Mouse (Mus musculus) cerebellum, postnatal 36 days (tissue): Measurements from ENCODE around the gene Fkbp5.
"Not testable (repeated sequence)": the region's sequence is repeated elsewhere in the genome, so short reads cannot be mapped to it uniquely, and the experiment has no call there.

Experiments used
- DNase-seq, 2 experiments: peaks; one replicate each; pipeline ENCODE4 v3.0.0; 2021 to 2022; ENCODE audit warnings: mixed read lengths in 2 of 2

Fkbp5 gene

DNA sequence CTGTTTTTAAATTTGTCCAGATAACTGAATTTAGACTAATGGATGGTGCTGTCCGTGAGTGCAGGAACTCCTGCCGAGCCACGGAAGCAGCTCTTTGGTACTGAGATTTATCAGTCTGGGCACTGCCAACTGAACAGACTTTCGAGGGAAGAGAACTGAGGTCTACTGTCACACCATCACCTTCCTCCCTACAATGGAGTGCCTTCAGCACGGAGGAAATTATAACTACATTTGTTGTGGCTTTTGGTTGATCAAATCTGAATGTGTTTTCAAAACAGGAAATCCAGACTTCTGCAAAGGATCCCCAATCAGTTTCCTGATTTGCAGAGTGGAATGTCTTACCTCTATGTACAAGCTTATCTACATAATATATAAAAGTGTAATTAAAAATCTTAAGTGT lies 99.6 kb downstream of the Fkbp5 start:
- no peak for DNase-seq

DNA sequence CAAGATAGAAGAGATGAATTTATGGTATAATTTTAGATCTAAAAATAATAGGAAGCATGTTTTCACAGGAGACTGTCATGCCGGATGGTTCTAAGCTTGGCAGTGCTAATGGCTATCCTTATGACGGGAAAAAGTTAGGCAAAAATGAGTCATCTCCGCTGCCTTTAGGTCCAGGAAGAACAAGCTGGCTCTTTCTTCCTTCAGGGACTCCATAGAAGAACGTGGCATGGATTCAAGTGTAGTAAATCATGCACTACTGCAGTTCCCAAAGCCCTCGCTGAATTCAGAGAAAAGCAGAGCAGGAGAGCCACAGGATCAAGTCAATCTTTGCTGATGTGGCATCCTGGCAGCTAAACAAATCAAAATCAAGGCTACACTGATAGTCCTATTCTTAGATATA lies 102.1 kb downstream of the Fkbp5 start:
- no peak for DNase-seq

GRCm38 (mm10) chr17:28411381-28411960 lies 105.9 kb downstream of the Fkbp5 start:
- DNase-seq = no peak

DNA sequence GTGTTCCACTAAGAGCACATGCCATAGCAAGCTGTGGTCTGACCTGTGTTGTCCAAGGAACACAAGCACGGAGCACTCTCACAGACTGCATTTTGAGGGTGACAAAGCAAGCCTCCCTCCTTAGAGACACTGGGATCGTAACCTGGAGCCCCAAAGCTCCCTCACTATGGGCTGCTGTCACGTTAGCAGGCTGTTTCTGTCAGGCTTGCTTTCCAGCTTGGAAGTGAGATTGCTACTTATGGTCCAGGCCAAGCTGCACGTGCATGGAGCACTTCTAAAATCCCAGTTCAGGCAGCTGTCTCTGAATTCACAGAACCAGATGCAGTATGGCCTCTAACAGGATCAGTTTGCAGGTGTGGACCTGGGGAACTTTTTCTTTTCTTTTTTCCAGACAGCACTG lies 106.6 kb downstream of the Fkbp5 start:
- no peak for DNase-seq

- no peak for DNase-seq
Observed at GRCm38 (mm10) chr17:28408251-28408918, 108.9 kb downstream of the Fkbp5 start.

DNA sequence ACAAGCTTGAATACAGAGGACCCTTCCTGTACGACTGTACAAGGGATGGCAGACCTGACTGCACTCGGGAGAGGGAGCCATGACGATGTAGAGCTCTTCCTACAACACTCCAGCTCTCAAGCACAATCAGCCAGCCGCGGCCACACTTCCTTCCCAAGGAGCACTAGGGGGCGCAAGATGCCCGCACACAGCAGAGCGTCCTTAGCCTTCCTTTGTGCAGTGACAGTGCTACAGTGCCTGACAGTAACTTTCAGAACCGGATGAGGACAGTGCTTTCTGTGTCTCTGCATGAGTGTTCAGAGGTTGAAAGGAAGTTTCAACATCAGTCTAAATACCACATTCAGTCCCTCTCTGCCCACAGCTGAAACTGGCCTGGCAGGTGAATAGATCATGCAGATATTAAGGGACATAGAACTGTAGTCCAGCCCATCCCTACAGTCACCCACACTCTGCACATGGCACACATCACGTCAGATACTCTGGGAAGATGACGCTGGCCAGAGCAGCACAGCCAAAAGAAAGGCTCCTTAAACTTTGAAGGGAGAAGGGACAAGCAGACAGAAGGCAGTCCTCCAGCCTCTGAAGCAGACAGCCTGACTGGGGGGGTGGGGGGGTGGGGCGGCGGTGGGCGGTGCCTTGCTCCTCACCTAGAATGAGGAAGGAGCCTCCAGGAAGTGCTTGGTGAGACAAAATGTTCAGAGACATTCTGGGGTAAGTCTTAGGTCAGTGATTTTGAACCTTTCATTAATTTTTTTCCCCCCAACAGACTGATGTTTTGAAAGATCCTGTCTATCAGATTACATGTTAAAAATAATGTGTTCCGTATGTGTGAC lies 109.7 kb downstream of the Fkbp5 start:
- DNase-seq = peak; percentile 75 to 81

- DNase-seq = no peak
Observed at GRCm38 (mm10) chr17:28406471-28406870, 110.9 kb downstream of the Fkbp5 start.

DNA sequence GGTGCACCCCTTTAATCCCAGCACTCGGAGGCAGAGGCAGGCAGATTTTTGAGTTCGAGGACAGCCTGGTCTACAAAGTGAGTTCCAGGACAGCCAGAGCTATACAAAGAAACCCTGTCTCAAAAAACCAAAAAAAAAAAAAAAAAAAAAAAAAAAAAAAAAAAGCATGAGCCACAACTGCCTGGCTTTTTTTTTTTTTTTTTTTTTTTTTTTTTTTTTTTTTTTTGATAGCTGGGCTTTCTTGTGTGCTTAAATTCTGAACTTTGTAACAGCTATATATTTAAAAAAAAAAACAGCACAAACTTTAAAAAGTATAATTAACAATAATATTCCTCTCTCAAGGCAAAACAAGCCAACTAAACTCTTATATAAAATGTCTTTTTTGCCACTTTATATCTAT lies 112.6 kb downstream of the Fkbp5 start:
- not testable (repeated sequence) for DNase-seq

DNA sequence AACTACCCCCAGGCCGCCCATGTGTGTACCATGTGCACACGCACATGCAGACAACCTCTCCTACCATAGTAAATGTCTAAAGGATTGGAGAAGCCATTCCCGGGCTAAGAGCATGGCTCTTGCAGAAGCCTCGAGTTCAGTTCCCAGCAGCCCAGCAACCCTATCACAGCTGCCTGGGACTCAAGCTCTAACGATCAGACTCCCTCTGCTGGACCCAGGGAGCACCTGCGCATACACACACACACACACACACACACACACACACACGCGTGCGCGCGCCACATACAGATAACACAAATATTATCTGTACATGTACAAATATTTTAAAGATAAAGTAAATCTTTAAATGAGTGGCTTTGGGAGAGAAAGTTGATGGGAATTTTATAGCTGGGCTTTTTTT lies 113.0 kb downstream of the Fkbp5 start:
- DNase-seq = no peak

GRCm38 (mm10) chr17:28394994-28395393 lies 122.3 kb downstream of the Fkbp5 start:
- no peak for DNase-seq

- DNase-seq = no peak
Observed at GRCm38 (mm10) chr17:28394051-28394765, 123.1 kb downstream of the Fkbp5 start.

- no peak for DNase-seq
Observed at GRCm38 (mm10) chr17:28391568-28392432, 125.5 kb downstream of the Fkbp5 start.

DNA sequence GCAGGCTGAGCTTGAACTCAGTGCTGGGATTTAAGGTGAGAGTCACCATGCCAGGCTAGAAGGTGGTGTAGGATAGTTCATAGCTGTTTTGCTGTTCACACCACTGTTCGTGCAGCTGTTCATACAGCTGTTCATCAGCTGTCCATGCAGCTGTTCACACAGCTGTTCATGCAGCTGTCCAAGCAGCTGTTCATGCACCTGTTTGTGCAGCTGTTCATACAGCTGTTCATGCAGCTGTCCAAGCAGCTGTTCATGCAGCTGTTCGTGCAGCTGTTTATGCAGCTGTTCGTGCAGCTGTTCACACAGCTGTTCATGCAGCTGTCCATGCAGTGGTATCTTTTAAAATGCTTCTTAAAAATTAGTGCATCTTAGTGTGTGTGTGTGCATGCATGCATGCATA lies 128.8 kb downstream of the Fkbp5 start:
- no peak for DNase-seq

GRCm38 (mm10) chr17:28386150-28386905 lies 131.0 kb downstream of the Fkbp5 start:
- peak; percentile 87 to 88 for DNase-seq

DNA sequence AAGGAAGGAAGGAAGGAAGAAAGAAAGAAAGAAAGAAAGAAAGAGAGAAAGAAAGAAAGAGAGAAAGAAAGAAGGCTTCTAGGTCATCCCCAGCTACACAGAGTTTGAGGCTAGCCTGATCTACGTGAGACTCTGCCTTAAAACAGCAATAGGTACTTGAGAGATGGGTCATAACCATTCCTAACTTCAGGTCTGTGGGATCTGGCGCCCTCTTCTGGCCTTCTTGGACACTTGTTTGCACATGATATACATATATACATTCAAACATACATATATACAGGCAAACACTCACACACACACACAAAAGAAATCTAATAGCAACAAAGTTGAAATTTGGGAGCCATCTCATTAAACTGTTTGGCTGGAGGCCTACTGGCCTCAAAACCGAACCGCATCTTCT lies 133.0 kb downstream of the Fkbp5 start:
- no peak for DNase-seq

DNA sequence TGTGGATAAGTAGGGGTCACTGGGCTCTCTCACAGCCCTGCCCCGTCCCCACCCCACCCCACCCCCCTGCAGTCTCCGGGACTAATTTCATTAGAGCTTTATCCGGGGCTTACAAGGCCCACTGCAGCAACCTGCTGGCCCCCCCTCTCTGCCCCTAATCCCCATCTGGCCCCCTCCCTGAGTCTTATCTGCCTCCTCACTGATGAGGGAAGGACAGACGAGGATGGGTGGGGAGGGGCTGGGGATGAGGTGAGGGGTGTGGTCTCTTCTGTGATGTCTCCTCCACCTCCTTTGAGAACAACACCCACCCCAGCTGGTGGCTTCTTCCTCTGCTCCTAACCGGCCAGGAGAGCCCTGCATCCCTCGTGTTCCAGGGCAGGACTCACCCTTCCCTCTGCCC lies 137.1 kb downstream of the Fkbp5 start:
- DNase-seq = no peak

GRCm38 (mm10) chr17:28375592-28376061 lies 141.7 kb downstream of the Fkbp5 start:
- DNase-seq = no peak

GRCm38 (mm10) chr17:28374494-28374893 lies 142.8 kb downstream of the Fkbp5 start:
- DNase-seq = no peak

- DNase-seq = peak in 1 of 2 experiments; percentile 10
Observed at GRCm38 (mm10) chr17:28373821-28374220, 143.5 kb downstream of the Fkbp5 start.

GRCm38 (mm10) chr17:28371941-28372340 lies 145.4 kb downstream of the Fkbp5 start:
- no peak for DNase-seq

GRCm38 (mm10) chr17:28371286-28371685 lies 146.0 kb downstream of the Fkbp5 start:
- DNase-seq = no peak
